Mouse (Mus musculus): ENCODE data around the gene Bmp4.

The Bmp4 gene

GRCm38 (mm10) chr14:46390249-46390775 is at the start of gene Bmp4:
Gene Bmp4, minus strand, starts transcription at chr14:46390669.
- DNase-seq (ENCODE audit: low spot score), result no peak

GRCm38 (mm10) chr14:46439461-46440048 is 49.1 kb upstream of the Bmp4 start:
- no peak for DNase-seq (ENCODE audit: low spot score)

- DNase-seq (ENCODE audit: low spot score), result no peak
Observed at GRCm38 (mm10) chr14:46436471-46437090, 46.1 kb upstream of the Bmp4 start.

GRCm38 (mm10) chr14:46430231-46430630 is 39.8 kb upstream of the Bmp4 start:
- DNase-seq (ENCODE audit: low spot score), result no peak

- no peak for DNase-seq (ENCODE audit: low spot score)
Observed at GRCm38 (mm10) chr14:46427251-46427650, 36.8 kb upstream of the Bmp4 start.

- DNase-seq (ENCODE audit: low spot score), result no peak
Observed at GRCm38 (mm10) chr14:46421823-46422222, 31.4 kb upstream of the Bmp4 start.

- no peak for DNase-seq (ENCODE audit: low spot score)
Observed at GRCm38 (mm10) chr14:46419269-46419668, 28.8 kb upstream of the Bmp4 start.

- no peak for DNase-seq (ENCODE audit: low spot score)
Observed at GRCm38 (mm10) chr14:46418371-46419097, 28.1 kb upstream of the Bmp4 start.

- no peak for DNase-seq (ENCODE audit: low spot score)
Observed at GRCm38 (mm10) chr14:46412497-46413000, 22.1 kb upstream of the Bmp4 start.

- no peak for DNase-seq (ENCODE audit: low spot score)
Observed at GRCm38 (mm10) chr14:46410557-46411120, 20.2 kb upstream of the Bmp4 start.

- DNase-seq (ENCODE audit: low spot score), result no peak
Observed at GRCm38 (mm10) chr14:46409016-46409415, 18.5 kb upstream of the Bmp4 start.

GRCm38 (mm10) chr14:46408319-46408718 is 17.9 kb upstream of the Bmp4 start:
- no peak for DNase-seq (ENCODE audit: low spot score)

GRCm38 (mm10) chr14:46399925-46400324 is 9.5 kb upstream of the Bmp4 start:
- peak; percentile 54 for DNase-seq (ENCODE audit: low spot score)

- no peak for DNase-seq (ENCODE audit: low spot score)
Observed at GRCm38 (mm10) chr14:46398091-46398695, 7.7 kb upstream of the Bmp4 start.

- no peak for DNase-seq (ENCODE audit: low spot score)
Observed at GRCm38 (mm10) chr14:46391621-46392170, 1.2 kb upstream of the Bmp4 start.

GRCm38 (mm10) chr14:46389438-46390248 is 826 bp downstream of the Bmp4 start:
- no peak for DNase-seq (ENCODE audit: low spot score)

GRCm38 (mm10) chr14:46388636-46389035 is 1.8 kb downstream of the Bmp4 start:
- no peak for DNase-seq (ENCODE audit: low spot score)

- no peak for DNase-seq (ENCODE audit: low spot score)
Observed at GRCm38 (mm10) chr14:46387821-46388481, 2.5 kb downstream of the Bmp4 start.

- no peak for DNase-seq (ENCODE audit: low spot score)
Observed at GRCm38 (mm10) chr14:46387357-46387671, 3.2 kb downstream of the Bmp4 start.
